Mouse (Mus musculus): ENCODE results near the gene Gpx7. TPM values are rescaled to one million over a fixed set of nuclear protein-coding genes. Genes with fewer than 3 reads are reported as not detected.

Gene Gpx7
- polyA plus RNA-seq (2014; fragmentation: Nextera tagmentation; extraction: Ambion mirVana), result 26.9 and 28.9 TPM in 2 replicates

DNA sequence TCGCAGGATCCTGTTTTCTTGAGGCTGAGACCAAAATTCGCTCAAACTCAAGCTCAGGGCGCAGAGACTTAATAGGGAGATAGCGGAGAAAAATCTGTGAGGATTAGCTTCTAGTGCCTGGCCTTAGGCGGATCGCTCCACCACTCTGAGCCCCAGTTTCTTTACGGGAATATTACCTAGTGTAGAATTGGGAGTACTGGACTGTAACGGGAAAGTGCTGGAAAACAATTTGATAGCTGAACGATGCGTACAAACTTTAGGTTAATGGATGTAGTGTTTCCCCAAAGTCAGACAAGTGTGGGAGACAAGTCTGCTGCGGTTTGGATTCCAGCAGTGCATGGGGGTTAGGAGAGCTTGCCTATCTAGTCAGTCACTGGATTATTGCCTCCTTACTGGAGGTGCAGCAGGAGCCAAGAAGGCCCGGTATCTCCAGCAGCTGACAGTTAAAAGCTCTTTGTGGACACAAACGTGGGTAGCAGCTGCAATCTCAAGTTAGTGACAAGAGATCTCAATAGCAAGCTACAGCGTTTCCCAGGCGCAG is at the start of gene Gpx7:
TSS of gene Gpx7 (minus strand) at position 101 of the 541 bp plus-strand sequence.
- no peak within 1 kb of the TSS for H3K27ac ChIP-seq (ENCODE audit: low read depth, low read length)
- peaks cover 7% of the 10 kb centered on the region for H3K4me1 ChIP-seq (ENCODE audit: control insufficient read depth, insufficient read depth, low read length)
- ATAC-seq (peak; percentile 45), DNase-seq (ENCODE audit: low spot score) (peak; percentile 35)
- H3K27me3 ChIP-seq (replicated peaks; ENCODE audit: control insufficient read depth, insufficient read depth, low read length), result no peaks in the 10 kb centered on the region
- peak within 1 kb of the TSS; percentile 90 for H3K4me2 ChIP-seq (ENCODE audit: low read length)
- H3K4me3 ChIP-seq (ENCODE audit: low read depth, low read length), result peak within 1 kb of the TSS; percentile 43
- WGBS, result 11% methylated on average over 15 of the region's 15 CpGs
- no peaks in the 10 kb centered on the region for H3K36me3 ChIP-seq (ENCODE audit: control insufficient read depth, insufficient read depth, low read length)
- no peaks in the 10 kb centered on the region for H3K9me3 ChIP-seq (replicated peaks; ENCODE audit: control insufficient read depth, low read length)
- H3K9ac ChIP-seq (ENCODE audit: low read length), result peak within 1 kb of the TSS; percentile 80

DNA sequence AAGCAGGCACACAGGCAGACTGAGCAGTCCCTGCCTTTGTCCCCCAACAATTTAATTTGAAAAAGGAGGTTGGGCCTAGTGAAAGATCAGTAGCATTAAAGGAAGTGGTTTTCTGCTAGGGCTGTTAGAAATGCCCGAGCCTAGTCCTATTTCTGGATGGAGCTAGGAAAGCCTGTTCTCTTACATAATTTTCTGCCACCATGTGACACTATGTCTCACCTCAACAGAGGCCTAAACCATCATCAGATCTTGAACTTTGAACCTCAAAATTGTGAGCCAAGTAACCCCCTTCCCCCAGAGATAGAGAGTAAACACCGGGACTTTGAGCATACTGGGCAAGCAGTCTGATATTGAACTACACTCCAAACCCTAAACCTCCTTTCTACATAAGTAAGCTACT is 49.3 kb upstream of the Gpx7 start:
- DNase-seq (ENCODE audit: low spot score) (no peak), ATAC-seq (no peak)
- WGBS, result 91% methylated on average over 2 of the region's 2 CpGs
- H3K9me3 ChIP-seq (replicated peaks; ENCODE audit: control insufficient read depth, low read length), result no peaks in the 10 kb centered on the region
- H3K27ac ChIP-seq (ENCODE audit: low read depth, low read length), result no peak overlapping the region
- no peaks in the 10 kb centered on the region for H3K36me3 ChIP-seq (ENCODE audit: control insufficient read depth, insufficient read depth, low read length)
- H3K4me2 ChIP-seq (ENCODE audit: low read length), result no peak overlapping the region
- H3K4me3 ChIP-seq (ENCODE audit: low read depth, low read length), result no peak overlapping the region
- H3K27me3 ChIP-seq (replicated peaks; ENCODE audit: control insufficient read depth, insufficient read depth, low read length), result no peaks in the 10 kb centered on the region
- 0 out of 2 replicates have a peak, but pooled peaks cover 6% of the 10 kb centered on the region for H3K4me1 ChIP-seq (ENCODE audit: control insufficient read depth, insufficient read depth, low read length)
- no peak overlapping the region for H3K9ac ChIP-seq (ENCODE audit: low read length)

DNA sequence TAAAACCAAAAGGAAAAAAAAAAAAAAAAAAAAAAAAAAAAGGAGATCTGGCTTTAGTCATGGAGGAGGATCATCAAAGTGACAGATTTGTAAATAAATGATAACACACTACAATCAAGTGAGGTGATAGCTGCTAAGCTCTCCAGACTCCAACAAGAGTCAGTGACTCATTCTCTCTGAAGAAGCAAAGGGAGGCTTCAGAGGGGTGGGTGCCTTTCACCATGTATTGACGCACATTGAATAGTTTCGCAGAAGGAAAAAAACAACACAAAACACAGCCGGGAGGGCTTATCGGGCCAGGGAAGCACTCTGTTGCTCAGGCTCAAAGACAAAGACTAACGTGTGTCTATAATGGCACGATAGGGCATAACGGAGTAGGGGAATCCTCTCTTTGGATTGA is 41.3 kb upstream of the Gpx7 start:
- Histone ChIP-seq H3K9me3 (replicated peaks; ENCODE audit: control insufficient read depth, low read length) (no peaks in the 10 kb centered on the region), H3K4me2 (ENCODE audit: low read length) (no peak overlapping the region), H3K27ac (ENCODE audit: low read depth, low read length) (no peak overlapping the region), H3K4me1 (ENCODE audit: control insufficient read depth, insufficient read depth, low read length) (no peaks in the 10 kb centered on the region), H3K36me3 (ENCODE audit: control insufficient read depth, insufficient read depth, low read length) (no peaks in the 10 kb centered on the region), H3K4me3 (ENCODE audit: low read depth, low read length) (no peak overlapping the region), H3K9ac (ENCODE audit: low read length) (no peak overlapping the region), H3K27me3 (replicated peaks; ENCODE audit: control insufficient read depth, insufficient read depth, low read length) (no peaks in the 10 kb centered on the region)
- no peak for DNase-seq (ENCODE audit: low spot score)
- 67% methylated on average over 7 of the region's 7 CpGs for WGBS
- no peak for ATAC-seq

DNA sequence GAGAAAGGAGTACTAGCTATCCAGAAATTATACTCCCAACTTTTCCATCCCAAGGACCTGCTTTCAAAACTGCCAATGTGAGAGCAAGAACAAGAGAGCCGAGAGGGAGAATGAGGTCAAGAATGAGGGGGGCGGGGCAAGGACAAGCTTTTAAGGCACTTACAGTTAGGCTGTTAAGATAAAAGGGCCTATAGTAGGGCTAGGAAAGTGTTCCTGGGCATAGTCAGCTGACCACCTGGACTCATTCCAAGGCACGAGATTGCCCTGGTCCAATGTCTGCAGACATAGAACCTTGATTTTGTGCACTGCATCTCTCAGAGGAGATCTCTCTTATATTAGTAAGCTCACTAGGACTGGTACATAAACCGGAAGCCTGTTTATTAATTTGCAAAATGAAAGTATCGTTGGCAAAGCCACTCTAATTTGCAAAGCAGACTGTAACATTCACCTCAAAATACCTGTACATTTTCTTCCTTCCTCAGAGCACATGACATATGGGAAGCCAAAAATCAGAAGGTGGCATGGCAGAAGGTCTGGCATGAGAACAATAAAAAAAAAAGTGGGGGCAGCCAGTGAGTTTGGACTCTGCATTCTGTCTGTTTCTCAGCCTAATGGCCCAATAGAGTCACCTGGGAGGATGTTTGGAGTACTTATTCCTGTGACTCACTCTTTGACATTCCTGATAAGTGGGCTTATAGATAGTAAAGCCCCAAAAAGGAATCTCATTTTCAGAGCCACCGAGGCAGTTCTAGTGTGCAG is 31.5 kb upstream of the Gpx7 start:
- no peak for DNase-seq (ENCODE audit: low spot score)

DNA sequence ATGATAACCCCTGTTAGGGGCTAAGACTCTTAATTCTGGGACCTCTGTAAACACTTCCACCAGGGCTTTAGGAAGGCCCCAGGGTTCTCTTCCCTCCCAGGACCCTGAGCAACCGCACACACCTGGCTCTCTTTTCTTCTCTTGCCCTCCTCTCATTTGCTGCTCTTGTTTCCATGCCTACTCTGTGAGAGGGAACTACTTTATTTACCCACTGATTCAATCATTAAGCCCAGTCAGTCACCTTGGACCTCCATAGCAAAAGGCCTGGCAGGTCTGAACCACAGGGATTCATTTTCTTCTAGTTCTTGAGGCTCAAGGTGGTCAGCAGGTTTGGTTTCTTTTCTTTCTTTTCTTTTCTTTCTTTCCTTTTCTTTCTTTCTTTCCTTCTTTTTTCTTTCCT is 29.5 kb upstream of the Gpx7 start:
- Histone ChIP-seq H3K27me3 (replicated peaks; ENCODE audit: control insufficient read depth, insufficient read depth, low read length) (no peaks in the 10 kb centered on the region), H3K4me2 (ENCODE audit: low read length) (no peak overlapping the region), H3K4me1 (ENCODE audit: control insufficient read depth, insufficient read depth, low read length) (peaks cover 13% of the 10 kb centered on the region), H3K9ac (ENCODE audit: low read length) (no peak overlapping the region), H3K9me3 (replicated peaks; ENCODE audit: control insufficient read depth, low read length) (no peaks in the 10 kb centered on the region), H3K4me3 (ENCODE audit: low read depth, low read length) (no peak overlapping the region), H3K36me3 (ENCODE audit: control insufficient read depth, insufficient read depth, low read length) (no peaks in the 10 kb centered on the region), H3K27ac (ENCODE audit: low read depth, low read length) (no peak overlapping the region)
- ATAC-seq, result no peak
- no peak for DNase-seq (ENCODE audit: low spot score)
- WGBS, result 60% methylated on average over 1 of the region's 1 CpGs

More for the DNA sequence above, 31.5 kb upstream of the Gpx7 start:
- H3K9ac ChIP-seq (ENCODE audit: low read length), result no peak overlapping the region
- no peak for ATAC-seq
- H3K4me2 ChIP-seq (ENCODE audit: low read length), result no peak overlapping the region
- WGBS, result 71% methylated on average over 6 of the region's 6 CpGs
- H3K27ac ChIP-seq (ENCODE audit: low read depth, low read length), result no peak overlapping the region
- peaks cover 4% of the 10 kb centered on the region; the same call in 1 of the 2 replicates for H3K4me1 ChIP-seq (ENCODE audit: control insufficient read depth, insufficient read depth, low read length)
- H3K27me3 ChIP-seq (replicated peaks; ENCODE audit: control insufficient read depth, insufficient read depth, low read length), result no peaks in the 10 kb centered on the region
- H3K4me3 ChIP-seq (ENCODE audit: low read depth, low read length), result no peak overlapping the region
- H3K36me3 ChIP-seq (ENCODE audit: control insufficient read depth, insufficient read depth, low read length), result no peaks in the 10 kb centered on the region
- H3K9me3 ChIP-seq (replicated peaks; ENCODE audit: control insufficient read depth, low read length), result no peaks in the 10 kb centered on the region

DNA sequence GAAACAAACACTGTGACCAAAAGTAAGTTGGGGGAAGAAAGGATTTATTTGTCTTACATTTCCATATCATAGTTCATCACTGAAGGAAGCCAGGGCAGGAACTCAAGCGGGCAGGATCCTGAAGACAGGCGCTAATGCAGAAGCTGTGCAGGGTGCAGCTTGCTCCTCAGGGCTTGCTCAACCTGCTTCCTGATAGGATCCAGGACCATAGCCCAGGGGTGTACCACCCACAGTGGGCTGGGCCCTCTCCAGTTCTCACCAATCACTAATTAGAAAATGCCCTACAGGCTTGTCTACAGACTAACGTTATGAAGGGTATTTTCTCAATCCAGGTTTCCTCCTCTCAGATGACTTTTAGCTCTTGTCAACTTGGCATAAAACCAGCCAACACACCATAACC is 28.9 kb upstream of the Gpx7 start:
- DNase-seq (ENCODE audit: low spot score), result no peak
- Histone ChIP-seq H3K4me3 (ENCODE audit: low read depth, low read length) (no peak overlapping the region), H3K27ac (ENCODE audit: low read depth, low read length) (no peak overlapping the region), H3K4me1 (ENCODE audit: control insufficient read depth, insufficient read depth, low read length) (peaks cover 19% of the 10 kb centered on the region), H3K9me3 (replicated peaks; ENCODE audit: control insufficient read depth, low read length) (no peaks in the 10 kb centered on the region), H3K36me3 (ENCODE audit: control insufficient read depth, insufficient read depth, low read length) (no peaks in the 10 kb centered on the region), H3K4me2 (ENCODE audit: low read length) (no peak overlapping the region), H3K27me3 (replicated peaks; ENCODE audit: control insufficient read depth, insufficient read depth, low read length) (no peaks in the 10 kb centered on the region), H3K9ac (ENCODE audit: low read length) (no peak overlapping the region)
- 68% methylated on average over 3 of the region's 3 CpGs for WGBS
- no peak for ATAC-seq

DNA sequence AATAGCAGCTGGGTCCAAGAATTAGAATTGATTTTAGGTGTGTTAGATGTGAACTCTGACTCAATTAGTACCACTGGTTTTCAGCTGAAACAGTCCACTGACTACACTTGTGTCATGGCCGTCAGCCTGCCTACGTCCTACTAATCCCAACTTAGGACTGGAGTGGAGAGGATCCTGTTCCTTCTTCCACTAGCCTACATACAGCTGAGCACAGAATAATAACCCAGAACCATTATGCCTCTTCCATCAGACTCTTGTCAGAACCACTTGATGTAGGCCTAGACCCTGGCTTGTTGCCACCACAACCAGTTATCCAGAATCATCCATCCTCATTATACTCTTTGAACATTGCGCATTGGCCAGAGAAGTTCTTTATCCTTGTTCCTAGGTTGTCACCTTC is 28.0 kb upstream of the Gpx7 start:
- Histone ChIP-seq H3K9ac (ENCODE audit: low read length) (no peak overlapping the region), H3K27ac (ENCODE audit: low read depth, low read length) (no peak overlapping the region), H3K27me3 (replicated peaks; ENCODE audit: control insufficient read depth, insufficient read depth, low read length) (no peaks in the 10 kb centered on the region), H3K4me2 (ENCODE audit: low read length) (no peak overlapping the region), H3K4me3 (ENCODE audit: low read depth, low read length) (no peak overlapping the region), H3K9me3 (replicated peaks; ENCODE audit: control insufficient read depth, low read length) (no peaks in the 10 kb centered on the region), H3K36me3 (ENCODE audit: control insufficient read depth, insufficient read depth, low read length) (no peaks in the 10 kb centered on the region), H3K4me1 (ENCODE audit: control insufficient read depth, insufficient read depth, low read length) (peaks cover 19% of the 10 kb centered on the region)
- no peak for ATAC-seq
- WGBS, result 95% methylated on average over 3 of the region's 3 CpGs
- DNase-seq (ENCODE audit: low spot score), result no peak

DNA sequence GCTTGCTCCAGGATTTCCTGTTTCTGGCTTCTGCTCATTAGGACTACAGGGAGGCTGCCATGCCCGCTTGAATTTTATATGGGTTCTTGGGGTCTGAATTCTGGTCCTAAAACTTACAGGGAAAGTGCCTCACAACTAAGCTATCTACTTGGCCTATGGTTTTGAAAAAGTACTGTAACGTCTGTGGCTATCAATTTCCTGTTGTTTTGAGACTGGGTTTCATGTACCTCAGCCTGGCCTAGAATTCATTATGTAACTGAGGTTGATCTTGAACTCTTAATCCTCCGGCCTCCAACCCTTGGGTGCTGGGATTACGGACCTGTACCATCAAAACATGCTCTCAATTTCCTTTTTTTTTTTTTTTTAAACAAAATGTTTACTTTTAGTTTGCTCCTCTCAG is 27.5 kb upstream of the Gpx7 start:
- ATAC-seq (no peak), DNase-seq (ENCODE audit: low spot score) (no peak)
- Histone ChIP-seq H3K4me3 (ENCODE audit: low read depth, low read length) (no peak overlapping the region), H3K27ac (ENCODE audit: low read depth, low read length) (no peak overlapping the region), H3K9ac (ENCODE audit: low read length) (no peak overlapping the region), H3K36me3 (ENCODE audit: control insufficient read depth, insufficient read depth, low read length) (no peaks in the 10 kb centered on the region), H3K4me2 (ENCODE audit: low read length) (no peak overlapping the region), H3K27me3 (replicated peaks; ENCODE audit: control insufficient read depth, insufficient read depth, low read length) (no peaks in the 10 kb centered on the region), H3K4me1 (ENCODE audit: control insufficient read depth, insufficient read depth, low read length) (peaks cover 19% of the 10 kb centered on the region), H3K9me3 (replicated peaks; ENCODE audit: control insufficient read depth, low read length) (no peaks in the 10 kb centered on the region)
- 85% methylated on average over 4 of the region's 4 CpGs for WGBS

DNA sequence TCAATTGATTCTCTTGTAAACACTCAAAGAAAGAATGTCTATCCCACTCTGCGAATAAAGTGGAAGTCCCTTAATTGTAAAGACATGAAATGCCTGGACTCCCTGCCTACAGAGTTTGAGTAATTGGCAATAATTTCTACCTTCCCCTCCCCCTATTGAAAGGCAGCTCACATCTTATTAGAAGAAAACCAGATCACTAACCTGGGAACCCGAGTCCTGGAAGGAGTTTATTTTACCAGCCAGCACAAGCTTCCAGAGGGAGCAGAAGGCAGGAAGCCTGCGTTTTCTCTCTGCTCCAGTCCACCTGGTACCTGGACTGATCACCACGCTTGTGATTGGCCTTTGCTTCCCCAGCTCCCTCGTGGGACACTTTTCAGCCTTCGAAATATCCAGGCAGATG is 26.6 kb upstream of the Gpx7 start:
- no peak for ATAC-seq
- 11% methylated on average over 6 of the region's 6 CpGs for WGBS

More for the DNA sequence above, 26.6 kb upstream of the Gpx7 start:
- Histone ChIP-seq H3K27ac (ENCODE audit: low read depth, low read length) (no peak overlapping the region), H3K9ac (ENCODE audit: low read length) (no peak overlapping the region), H3K27me3 (replicated peaks; ENCODE audit: control insufficient read depth, insufficient read depth, low read length) (no peaks in the 10 kb centered on the region), H3K4me3 (ENCODE audit: low read depth, low read length) (no peak overlapping the region), H3K4me2 (ENCODE audit: low read length) (no peak overlapping the region), H3K9me3 (replicated peaks; ENCODE audit: control insufficient read depth, low read length) (no peaks in the 10 kb centered on the region), H3K4me1 (ENCODE audit: control insufficient read depth, insufficient read depth, low read length) (peaks cover 19% of the 10 kb centered on the region), H3K36me3 (ENCODE audit: control insufficient read depth, insufficient read depth, low read length) (no peaks in the 10 kb centered on the region)
- no peak for DNase-seq (ENCODE audit: low spot score)

Measured in forebrain, embryonic 14.5 days (tissue).